Mouse (Mus musculus) embryo, embryonic 11 days (tissue): ENCODE results near the gene Rrp36.

Experiments
- DNase-seq: peaks from one replicate; pipeline ENCODE4 v3.0.0-alpha.2; 2015

The Rrp36 gene

DNA sequence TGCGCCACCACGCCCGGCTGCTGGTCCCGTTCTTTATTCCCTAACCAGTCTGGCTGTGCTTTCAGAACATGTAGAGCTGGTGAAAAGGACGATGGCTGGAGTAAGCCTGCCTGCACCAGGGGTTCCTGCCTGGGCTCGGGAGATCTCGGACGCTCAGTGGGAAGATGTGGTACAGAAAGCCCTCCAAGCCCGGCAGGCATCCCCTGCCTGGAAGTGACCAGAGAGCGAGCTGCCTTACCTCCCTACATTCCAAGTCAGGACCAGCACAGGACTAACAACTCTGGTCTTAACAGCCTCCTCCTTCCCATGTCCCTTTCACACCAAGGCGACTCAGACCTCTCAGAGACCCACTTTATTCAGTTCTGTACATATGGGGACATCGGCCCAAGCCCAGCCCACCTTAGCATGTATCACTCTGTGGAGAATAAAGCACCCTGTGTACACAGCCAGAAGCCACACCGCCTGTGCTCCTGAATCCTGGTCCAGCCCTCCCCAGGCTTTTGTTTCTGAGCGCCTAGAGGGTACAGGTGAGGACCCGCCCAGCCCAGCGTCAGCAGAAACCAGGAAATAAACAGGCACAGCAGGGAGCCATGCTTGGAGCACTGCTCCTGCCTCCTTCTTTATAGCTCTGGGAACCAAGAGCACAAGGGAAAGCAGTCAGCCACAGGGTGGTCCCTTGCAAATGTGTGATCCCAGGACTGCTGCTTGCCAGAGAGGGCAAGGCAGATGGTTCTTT is 8.7 kb upstream of the Rrp36 start:
- DNase-seq = no peak

DNA sequence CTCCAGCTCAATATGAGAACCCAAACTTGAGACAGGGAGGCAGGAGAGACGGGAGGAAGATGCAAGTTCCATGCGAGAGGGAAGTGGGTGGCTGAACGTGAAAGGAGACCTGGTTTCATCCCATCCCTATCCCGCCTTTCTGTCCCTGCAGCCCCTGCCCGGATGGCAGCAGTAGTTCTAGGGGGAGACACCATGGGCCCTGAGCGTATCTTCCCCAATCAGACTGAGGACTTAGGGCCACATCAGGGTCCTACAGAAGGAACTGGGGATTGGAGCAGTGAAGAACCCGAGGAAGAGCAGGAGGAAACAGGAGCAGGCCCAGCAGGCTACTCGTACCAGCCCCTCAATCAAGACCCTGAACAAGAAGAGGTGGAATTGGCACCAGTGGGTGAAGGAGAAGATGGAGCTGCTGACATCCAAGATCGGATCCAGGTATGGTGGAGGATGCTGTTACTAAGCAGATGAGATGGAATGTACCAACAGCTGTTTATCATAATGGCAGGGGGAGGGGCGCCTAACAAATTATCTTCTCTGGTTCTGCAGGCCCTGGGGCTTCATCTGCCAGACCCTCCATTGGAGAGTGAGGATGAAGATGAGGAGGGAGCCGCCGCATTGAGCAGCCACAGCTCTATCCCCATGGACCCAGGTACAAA is 7.4 kb upstream of the Rrp36 start:
- DNase-seq = no peak

DNA sequence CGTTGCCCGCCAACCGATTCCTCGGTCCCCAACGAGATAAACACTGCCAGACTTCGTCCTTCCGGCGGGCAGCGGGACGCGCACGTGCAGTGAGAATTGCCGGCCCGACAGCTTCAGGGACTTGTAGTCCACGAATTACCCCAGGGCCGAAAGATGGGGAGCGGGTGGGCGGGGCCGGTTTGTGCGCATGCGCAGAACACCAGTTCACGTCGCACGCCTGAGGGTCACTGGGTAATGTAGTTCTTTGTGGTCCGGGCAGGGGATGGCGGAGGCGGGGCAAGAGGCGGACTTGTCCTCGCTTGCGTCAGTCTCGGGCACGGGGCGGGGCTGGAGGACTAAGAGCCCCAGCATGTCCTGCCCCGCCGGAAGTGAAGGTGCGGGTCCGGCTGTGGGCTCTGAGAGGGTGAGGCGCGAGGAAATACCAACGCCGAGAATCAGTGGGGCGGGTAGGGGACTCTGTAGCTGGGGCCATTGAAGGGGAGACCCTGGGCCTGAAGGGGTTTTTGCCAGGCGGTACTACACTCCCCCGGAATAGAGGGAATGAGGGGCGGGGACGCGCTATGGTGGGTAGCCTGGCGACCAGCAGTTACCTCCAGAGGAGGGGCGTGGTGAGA is 6.7 kb upstream of the Rrp36 start, which contains the start of gene Klhdc3:
TSS of gene Klhdc3 (minus strand) at position 155 of the 614 bp plus-strand sequence.
- DNase-seq = peak; percentile 99

DNA sequence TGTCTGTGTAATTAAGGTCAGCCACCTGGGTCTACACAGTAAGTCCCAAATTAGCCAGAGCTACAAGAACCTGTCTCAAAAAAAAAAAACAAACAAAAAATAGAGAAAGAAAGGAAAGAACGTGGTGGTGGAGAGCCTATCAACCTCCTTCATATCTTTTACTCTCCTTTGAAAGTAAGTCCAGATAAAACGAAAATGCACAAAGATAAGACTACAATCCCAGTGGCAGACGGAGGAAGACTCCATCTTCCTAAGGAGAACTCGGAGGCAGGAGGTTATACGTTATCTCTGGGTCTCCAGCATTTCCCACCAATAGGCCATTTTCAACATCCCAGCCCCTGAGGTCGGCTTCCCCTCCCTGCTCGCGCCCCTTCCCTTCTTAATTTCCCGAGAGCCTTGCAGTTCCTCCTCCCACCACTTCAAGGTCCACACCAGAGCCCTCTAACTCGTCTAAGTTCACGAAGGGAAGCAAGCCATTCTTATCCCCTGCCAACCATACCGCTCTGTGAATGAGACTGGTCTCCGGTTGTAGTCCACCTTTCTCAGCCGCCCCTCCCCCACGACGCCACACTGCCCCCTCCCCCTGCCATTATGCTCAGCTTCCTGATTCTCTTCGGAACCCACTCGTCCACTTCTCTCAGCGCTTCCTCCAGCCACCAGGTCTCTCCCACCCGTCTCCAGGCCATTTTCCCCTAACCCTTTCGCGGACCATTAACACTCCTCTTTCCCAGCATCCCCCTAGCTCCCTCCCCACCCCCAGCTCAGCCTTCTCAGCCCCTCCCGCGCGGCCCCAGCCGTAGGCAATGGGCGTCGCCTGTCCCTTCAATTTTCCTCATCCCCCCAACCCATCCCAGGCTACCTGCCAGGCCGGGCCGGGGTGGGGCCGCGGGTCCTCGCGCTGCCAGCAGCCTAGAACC is 5.9 kb upstream of the Rrp36 start:
- peak; percentile 70 for DNase-seq

DNA sequence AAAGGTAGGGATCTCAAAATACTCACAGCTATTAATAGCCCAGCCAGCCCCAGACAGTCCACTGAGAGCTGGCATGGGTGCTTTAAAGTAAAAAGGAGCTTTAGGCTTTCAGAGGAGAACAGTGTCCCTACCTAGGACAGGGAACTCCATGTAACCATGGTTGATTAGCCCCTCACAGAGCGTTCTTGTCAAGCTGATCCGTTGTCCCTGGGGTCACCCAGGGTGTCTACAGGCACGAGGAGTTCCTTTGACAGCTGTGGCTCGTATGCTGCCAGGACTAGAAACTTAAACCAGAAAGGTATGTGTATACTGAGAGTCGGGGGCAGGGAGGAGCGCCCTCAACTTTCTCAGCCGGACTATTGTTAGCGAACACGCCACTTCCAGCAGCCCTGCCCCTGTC is 4.8 kb upstream of the Rrp36 start:
- no peak for DNase-seq

DNA sequence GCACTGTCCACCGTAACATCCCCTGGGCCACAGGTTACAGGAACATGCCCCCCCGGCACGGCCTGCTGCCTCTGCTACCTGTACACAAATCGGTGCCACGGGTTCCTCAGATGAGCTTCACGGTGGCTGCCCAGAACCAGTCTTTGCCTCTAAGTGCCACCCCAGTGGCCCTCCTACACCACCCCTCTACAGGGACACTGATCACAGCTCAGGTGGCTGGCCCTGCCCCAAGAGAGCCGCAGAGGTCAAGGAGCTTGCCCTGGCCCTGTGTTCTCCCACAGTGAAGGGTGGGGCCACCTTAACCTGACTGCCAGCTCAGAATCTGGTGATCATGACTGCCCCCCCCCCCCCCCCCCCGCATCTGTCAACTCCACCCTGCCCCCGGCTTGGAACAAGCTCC is 4.3 kb upstream of the Rrp36 start, which contains the start of gene Mea1:
TSS of gene Mea1 (plus strand) at position 378 of the 400 bp plus-strand sequence.
- DNase-seq = no peak

DNA sequence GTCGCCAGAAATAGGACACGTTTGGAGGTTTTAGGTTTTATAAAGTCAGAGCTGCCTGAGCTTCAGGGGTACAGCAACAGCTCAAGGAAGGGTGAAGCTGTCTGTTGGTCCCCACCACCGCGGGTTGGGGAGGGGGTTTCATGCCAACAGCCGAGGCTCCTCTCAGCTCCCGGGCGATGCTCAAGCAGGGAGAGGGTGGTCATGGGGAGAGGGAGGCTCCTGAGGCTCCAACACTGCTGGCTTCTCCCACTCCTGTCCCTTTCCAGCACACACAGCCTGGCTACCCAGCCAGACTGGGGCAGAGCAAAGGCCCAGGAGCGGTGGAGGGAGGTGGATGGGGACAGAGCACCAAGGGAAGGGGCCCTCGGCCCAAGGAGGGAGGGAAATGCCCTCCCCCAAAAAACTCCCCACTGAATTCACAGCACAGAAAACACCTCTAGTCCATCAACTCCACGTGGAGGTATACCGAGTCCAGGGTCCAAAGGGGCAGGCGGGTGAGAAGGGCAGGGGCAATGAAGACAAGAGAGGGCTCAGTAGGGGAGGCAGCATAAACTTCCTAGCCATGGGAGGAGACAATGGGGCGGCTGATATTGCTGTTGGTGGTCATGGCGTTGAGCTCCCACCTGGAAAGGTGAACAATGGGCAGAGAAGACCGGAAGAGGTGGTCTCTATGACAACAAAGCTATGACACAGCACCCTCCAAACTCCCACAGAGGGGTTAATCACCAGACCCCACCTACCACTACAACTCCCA is 555 bp upstream of the Rrp36 start:
- no peak for DNase-seq

DNA sequence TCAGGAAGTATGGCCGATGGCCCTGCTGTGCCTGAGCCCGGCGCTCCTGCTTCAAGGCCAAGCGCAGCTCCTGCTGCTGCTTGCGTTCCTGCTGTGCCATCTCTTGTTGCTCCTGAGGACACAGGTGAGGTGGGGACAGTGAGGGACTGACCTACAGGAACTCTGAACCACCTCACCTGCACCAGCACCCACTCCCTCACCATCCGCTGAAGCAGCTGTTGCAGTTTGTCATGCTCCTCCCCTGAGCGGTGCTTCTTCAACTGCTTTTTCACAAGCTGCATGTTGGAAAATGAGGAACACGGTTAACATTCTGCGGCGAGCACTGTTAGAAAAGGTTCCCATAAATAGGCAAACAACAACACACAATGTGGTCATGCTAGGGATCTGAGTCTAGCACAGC is 4.2 kb downstream of the Rrp36 start:
- no peak for DNase-seq

DNA sequence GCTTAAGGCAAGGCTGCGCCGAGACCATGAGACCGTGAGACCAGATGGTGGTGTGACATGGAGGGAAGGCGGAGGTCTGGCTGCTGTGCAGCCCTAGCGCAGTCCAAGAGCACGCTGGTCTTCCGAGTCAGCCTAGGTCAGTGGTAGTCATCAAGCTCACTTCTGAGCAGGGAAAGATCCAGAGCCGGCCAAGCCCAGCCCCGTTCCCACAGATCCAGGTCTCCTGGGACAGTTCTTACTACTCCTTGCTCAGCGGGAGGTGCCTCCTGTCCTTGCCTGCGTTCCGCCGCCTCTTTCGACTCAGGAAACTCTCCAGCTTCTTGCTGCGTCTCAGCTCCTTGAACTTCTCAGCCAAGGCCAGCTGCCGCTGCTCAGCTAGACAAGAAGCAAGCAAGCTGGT is 6.4 kb downstream of the Rrp36 start:
- no peak for DNase-seq

DNA sequence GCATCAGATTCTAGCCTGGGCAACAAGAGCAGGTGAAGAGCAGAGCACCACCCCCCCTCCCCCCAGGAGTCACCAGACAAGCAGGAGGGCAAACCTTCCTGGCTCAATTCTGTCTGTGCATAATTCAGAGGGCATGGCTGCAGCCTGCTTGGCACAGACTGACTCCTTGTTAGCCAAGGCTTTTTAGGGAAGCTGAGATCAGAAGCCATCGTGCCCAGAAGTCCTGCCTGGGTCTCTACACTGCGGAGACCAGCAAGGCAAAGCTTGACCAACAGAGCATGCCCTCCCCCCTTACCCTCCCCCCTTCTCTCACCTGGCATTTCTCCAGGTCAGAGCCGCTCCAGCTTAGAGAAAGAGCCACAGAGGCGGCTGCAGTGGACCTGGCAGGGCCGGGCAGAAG is 11.4 kb downstream of the Rrp36 start:
- DNase-seq = no peak

DNA sequence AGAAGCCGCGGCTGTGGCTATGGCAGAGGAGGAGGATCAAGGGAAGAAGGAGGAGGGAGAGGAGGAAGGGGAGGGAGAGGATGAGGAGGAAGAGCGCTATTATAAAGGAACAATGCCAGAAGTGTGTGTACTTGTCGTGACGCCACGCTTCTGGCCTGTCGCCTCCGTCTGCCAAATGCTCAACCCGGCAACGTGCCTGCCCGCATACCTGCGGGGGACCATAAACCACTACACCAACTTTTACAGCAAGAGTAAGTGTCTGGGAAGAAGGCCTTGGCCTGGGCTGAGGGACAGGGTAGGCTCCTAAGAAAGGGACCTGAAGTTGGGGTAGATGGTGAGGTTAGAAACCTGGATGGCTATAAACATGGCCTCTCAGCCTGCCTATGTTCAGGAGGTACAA is 12.2 kb downstream of the Rrp36 start:
- DNase-seq = no peak

DNA sequence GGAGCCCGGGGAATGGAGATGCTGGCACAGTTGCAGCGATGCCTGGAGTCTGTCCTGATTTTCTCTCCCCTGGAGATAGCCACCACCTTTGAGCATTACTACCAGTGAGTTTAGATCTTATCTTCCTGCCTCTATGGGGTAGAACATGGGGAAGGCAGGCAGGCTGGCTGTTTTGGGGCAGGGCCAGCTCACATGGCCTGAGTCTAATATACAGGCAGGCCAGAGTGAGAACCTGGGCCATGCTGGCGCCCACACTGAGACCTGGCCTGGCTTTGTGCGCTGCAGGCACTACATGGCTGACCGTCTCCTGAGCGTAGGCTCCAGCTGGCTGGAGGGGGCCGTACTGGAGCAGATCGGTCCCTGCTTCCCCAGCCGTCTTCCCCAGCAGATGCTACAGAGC is 12.8 kb downstream of the Rrp36 start:
- DNase-seq = no peak

DNA sequence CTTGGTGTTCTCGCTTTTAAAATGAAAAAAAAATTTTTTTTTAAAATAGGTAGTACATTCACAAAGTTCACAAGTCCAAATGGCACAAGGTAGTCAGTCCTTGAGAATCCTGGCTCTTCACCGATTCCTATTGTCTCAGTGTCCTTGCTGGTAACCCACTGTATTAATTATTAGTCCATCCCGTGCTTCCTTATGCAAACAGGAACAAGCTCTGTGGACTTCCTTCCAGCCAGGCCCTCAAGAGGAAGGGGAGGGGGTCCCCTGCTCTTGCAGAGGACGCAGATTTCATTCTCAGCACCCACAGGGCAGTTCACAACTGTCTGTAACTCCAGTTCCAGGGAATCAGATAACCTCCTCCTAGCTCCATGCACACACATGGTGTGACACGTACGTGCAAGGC is 18.1 kb downstream of the Rrp36 start:
- DNase-seq = no peak

DNA sequence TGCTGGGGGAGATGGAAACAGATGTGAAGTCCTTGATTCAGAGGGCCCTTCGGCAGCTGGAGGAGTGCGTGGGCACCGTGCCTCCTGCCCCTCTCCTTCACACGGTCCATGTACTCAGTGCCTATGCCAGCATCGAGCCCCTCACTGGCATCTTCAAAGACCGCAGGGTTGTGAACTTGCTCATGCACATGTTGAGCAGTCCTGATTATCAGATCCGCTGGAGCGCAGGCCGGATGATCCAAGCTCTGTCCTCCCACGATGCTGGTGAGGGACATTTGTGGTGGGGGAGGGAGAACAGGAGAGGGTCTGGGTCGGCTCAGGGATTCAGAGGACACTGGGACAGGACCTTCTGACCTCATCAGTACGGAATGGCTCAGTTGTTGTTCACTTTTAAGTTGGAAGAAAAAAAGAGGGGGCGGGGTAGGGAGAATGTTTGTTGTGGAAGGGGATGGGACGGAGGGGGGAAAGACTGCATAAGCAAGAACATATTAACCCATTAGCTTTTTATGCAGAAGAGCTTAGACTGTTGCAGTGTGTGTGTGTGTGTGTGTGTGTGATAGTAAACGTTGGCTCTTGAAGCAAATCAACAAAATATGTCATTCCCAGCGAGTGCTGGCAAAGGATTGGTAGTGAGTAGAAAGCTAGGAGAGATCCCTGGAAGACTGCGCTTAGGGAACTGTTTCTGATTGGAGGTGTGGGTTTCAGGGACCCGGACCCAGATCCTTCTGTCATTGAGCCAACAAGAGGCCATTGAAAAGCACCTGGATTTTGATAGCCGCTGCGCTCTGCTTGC is 22.2 kb downstream of the Rrp36 start:
- DNase-seq = no peak

DNA sequence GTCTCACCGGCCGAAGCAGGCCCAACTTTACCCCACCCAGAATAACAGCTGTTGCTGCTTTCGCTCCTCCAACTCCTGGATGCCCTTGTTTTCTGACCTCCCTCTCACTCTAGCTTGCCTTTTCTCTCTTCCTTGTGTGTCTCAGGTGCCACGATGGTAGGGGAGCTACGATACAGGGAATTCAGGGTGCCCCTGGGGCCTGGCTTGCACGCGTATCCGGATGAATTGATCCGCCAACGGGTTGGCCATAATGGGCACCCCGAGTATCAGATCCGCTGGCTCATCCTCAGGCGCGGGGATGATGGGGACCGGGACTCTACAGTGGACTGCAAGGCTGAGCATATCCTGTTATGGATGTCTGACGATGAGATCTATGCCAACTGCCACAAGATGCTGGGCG is 22.9 kb downstream of the Rrp36 start:
- DNase-seq = no peak

DNA sequence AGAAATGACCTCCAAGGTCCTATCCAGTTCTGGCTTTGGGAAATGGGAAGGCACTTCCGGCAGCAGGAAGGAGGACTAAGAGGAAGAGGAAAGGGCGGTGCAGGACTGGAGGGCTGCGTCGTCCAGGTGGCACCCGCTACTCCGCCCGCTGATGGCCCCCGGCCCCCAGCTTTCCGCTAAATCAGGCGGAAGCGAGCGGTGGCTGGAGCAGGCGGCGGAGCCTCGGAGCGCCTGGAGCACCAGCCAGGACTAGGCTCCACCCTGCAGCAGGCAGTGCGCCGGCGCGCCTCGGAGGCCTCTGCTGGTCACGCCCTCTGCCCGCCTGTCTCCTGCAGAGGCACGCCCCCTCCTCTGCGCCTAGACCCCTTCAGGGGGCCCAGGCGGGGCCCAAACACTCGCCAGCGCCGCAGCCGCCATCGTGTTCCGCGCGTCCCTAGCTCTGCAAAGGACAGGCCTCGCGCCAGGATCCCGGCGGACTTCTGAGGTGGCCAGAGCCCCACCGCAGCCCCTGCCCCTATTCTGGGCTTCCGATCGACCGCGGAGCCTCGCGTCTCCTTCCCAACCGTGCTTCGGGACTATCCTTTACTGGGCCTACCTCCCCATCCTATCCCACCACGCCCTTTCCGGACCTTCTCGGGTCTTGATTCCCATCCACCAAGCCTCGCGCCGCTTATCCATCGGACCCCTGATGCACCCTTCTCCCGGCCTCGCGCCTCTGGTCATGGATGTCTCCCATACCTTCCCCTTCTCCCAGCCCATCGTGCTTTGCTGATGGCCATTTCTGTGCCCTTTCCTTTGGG is 23.7 kb downstream of the Rrp36 start, which contains the start of gene Cul7:
TSS of gene Cul7 (plus strand) at position 106 of the 800 bp plus-strand sequence.
- peak; percentile 97 for DNase-seq

DNA sequence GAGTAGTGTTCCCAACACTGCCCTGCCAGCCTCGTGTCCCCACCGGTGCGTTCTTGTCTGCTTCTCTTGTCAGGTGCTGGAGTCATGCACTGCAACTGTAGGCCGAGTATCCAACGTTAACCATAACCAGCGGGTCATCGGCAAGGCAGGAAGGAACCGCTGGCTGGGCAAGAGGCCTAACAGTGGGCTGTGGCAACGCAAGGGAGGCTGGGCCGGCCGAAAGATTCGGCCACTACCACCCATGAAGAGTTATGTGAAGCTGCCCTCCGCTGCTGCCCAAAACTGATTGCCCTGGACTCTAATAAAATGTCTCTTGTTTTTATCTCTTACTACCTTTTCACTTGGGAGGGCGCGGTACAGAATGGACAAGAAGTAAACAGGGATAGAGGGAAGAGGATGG is 24.3 kb downstream of the Rrp36 start:
- no peak for DNase-seq

DNA sequence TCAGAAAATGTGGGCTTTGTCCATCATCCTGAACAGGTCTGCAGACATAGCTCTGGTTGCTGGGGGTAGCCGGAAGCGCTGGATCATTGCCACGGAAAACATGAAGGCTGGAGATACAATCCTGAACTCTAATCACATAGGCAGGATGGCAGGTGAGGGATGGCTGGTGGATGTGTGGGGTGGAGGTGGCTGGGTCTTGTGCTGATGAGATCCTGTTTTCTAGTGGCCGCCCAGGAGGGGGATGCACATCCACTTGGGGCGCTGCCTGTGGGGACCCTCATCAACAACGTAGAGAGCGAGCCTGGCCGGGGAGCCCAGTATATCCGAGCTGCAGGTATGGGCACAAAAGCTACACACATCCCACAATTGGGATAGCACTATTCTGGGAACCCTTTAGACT is 25.7 kb downstream of the Rrp36 start:
- no peak for DNase-seq

DNA sequence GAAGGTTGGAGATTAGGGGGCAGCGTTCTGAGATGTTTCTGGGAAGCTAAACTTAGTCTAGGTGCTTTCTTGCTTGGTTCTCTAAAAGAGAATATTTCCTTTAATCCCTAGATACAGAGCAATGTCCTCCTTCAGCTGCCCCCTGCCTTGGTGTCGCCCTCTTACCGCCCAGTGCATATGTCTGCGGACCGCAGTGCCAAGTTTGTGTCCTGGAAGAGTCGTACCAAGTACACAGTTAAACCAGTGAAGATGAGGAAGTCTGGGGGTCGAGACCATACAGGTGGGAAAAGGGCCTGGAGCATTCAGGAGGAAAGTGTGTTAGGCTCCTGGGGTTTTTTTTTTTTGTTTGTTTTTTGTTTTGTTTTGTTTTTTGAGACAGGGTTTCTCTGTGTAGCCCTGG is 26.9 kb downstream of the Rrp36 start:
- DNase-seq = no peak

DNA sequence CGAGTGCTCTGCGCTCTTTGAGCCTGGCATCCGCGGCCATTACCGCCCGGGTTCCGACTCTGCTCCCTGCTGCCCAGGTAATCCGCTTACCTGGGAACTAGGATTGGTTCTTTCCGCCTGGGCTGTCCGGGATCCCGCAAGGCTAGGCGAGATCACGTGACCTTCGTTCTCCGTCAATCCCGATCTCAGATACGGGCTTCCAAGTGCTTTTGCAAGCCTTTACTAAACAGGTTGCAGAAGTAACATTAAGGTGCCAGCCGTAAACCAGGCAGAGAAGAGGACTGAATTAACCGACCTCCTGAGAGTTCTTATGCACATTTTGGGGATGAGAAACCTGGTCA is 27.9 kb downstream of the Rrp36 start:
- no peak for DNase-seq
